Mouse (Mus musculus): ENCODE data around the gene Ccdc171.
"Not testable (repeated sequence)": the region's sequence is repeated elsewhere in the genome, so short reads cannot be mapped to it uniquely, and the experiment has no call there.

The Ccdc171 gene

DNA sequence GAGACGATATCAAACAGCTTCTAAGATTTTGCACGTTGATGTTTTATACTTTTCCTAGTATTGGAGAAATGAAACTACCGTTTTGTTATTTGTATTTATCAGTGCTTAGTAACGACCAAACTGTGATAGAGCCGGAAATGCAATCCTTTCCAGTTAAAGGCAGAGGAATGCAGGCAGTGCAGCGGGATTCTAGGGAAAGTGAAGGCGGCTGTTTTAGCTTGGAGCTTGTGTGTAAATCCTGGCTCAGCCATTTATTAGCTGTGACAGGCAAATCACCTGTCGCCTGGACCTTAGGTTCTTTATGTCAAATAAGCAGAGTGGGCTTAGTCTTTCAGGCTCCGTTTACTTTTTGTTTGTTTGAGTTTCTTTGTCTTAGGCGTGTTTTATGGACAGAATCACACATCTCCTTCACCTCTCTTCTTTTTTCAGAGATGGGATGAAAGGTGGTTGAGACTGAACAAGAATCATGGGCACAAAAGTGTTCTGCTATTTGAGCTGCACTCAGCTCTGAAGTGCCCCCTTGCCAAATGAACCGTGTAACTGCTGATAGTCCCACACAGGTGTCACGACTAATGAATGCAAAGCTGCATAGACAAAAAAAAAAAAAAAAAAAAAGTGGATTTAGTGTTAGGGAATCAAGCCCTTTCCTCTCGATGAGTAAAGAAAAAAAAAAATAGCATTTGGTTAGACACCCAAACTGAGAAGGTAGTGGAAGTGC, 1.1 kb downstream of the Ccdc171 start:
- peak; percentile 30 for DNase-seq

DNA sequence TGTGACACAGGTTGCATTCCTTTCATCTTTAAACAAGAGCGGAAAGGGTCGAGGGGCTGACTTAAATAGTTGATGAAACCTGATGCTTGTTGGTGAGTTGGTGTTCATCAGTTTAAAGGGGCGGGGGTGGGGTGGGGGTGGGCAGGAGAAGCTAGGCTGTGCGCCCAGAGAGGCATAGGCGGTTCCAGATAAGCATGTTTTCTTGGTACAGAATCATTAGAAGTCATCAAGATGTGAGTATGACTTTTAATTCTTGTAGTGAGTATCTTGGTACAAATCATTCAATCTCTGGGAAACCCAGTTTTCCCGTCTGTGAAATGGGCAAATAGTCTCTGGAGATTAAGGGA, 1.6 kb downstream of the Ccdc171 start:
- DNase-seq, result no peak

DNA sequence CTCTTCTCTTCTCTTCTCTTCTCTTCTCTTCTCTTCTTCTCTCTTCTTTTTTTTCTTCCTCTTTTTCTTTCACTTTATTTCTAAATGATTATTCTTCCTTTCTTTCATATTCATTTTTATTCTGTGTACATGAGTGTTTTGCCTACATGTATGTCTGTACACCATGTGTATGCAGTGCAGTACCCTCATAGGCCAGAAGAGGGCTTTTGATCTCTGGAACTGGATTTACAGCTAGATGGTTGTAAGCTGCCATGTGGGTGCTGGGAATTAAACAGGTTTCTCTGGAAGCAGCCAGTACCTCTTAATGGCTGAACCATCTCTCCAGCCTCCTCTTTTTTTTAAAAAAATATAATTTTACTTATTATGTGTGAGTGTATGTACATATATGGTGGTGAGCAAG, 2.6 kb downstream of the Ccdc171 start:
- peak; percentile 41 for DNase-seq

DNA sequence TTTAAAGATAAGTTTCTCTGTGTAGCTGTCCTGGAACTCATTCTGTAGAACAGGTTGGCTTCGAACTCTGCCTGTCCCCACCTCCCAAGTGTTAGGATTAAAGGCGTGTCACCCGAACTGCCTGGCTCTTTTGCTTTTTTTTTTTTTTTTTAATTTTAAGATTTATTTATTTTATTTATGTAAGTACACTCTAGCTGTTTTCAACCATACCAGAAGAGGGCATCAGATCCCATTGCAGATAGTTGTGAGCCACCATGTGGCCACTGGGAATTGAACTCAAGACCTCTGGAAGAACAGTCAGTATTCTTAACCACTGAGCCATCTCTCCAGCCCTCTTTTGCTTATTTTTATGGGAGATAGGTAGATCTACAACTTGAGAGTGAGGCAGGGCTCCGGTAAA, 4.7 kb downstream of the Ccdc171 start:
- DNase-seq, result not testable (repeated sequence)

DNA sequence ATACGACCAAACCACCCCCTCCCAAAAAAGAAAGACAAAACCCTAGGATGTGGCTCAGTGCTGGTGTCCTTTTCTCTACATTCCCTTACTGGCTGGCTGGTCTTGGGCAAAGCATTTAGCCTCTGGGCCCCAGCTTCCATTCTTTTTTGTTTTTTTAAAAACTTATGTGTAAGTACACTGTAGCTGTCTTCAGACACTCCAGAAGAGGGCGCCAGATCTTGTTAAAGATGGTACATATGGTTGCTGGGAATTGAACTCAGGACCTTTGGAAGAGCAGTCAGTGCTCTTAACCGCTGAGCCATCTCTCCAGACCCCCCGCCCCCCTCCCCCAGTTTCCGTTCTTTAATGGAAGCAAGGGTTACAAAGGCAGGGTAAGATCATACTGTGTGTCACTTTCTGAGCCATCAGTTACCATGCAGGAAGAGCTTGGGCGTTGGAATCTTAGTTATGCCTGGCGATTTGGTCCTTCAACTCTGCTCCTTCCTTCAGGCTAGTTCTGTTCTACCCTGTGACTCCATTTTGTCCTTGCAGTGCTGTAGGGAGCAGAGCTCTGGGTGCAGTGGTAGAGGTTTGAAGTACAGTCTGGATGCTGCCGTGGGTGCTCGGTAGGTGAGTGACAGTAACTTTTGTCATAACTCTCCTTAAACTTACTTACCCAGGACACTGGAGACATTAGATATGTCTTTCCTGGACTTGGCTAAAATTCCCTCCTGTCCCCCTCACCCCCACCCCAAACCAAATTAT, 8.0 kb downstream of the Ccdc171 start:
- DNase-seq, result no peak

DNA sequence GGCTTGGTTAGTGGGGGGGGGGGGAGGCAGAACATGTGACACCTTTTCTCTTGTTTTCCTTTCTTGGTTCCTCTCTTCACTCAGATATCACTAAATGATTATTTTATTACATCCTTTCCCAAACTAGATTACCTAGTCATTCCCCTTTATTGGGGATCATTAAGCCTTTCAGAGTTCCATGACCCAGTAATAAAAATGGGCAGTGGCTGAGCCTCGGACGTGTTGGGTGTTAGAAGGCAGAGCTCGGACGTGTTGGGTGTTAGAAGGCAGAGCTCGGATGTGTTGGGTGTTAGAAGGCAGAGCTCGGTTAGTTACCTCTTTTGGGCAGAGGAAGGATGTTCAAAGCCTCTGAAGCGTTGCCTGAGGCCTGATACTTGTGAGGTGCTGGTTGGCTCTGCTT, 8.7 kb downstream of the Ccdc171 start:
- no peak for DNase-seq

DNA sequence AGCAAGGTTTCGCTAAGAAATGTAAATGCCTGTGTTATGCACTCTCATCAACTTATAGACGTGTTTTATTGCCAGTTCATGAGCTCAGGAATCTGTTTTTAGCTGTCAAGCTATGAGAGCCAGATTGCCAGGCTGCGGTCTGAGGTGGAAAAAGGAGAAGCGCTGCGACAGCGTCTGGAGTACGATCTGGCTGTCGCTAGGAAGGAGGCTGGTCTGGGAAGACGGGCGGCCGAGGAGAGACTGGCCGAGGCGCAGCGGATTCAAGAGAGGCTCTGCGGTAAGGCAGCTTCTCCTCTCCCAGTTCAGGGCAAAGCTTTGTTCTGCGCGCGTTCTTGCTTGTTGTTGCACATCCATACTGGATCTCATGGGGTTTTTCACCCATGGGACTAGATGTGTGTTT, 24.2 kb downstream of the Ccdc171 start:
- DNase-seq, result no peak

DNA sequence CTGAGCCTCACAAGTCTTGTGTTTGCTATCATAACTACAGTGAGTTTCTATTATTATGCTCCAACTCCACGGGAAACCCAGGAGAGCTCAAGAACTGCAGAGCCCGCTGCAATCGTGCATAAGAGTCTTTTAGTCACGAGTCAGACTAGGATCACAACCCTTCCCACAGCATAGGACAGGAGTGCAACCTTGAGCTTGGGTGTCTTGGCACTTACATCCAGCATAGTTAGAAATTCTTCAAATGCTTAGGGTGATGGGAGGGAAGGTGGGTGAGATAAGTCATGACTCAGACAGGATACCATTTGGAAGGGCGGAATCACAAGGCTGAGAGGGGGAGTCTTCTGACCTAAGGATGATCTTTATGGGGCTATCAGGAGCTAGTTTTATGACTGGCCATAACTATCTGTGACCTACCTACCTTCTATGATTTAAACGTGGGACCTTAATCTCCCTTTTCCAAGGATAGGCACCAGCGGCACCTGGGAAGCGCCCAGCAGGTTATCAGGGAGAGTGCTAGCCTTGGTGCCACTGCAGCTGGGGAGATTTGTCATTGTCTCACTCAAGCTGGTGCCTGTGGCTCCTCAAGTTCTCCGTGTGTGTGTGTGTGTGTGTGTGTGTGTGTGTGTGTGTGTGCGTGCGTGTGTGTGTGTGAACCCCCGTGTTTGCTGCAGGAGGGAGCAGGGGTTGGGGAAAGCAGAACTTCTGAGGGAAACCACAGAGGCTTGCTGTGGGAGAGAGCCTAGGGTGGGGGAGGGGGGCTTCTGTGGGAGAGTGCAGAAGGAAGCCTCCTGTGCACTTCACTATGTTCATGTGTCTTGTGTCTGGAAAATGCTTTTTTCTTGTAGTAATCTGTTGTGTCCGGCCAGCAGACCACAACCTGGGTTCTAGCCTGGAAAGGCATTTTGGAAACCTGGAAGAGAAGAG, 42.1 kb downstream of the Ccdc171 start:
- peak; percentile 20 for DNase-seq

DNA sequence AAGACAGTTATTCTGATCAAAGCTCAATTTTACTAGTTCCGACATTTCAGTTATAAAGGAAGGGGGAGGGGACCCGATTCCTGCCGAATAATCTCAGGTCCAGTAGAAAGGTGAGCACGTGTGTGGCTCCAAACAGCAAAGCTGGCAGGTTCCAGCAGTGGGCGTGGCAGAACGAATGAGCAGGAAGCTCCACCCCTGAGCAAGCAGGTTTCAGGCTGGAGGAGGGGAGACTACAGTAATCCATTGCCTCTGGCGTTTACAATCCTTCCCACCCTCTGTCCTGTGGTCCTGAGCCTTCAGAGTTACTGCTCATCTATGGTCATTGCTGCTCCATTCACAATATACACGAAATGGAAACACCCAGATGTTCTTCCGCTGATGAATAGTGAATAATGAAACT, 42.8 kb downstream of the Ccdc171 start:
- peak; percentile 70 for DNase-seq

DNA sequence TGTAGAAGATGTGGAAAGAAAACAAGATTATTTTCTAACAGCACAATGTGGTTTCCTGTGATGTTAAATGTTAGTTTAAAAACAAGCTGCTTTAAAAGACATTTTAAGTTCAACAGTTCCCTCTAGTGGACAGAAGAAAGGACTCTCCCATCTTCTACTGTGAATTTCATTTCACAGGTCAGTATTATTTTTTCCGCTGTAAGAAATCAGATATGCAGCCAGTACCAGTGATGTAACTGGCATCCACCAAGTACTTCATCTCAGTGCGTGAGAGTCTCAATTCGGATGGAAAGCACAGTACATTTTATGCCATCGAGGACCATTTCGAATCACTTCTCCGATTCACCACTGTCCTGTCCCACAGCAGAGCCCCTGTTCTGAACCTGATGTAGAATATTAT, 45.2 kb downstream of the Ccdc171 start:
- no peak for DNase-seq

DNA sequence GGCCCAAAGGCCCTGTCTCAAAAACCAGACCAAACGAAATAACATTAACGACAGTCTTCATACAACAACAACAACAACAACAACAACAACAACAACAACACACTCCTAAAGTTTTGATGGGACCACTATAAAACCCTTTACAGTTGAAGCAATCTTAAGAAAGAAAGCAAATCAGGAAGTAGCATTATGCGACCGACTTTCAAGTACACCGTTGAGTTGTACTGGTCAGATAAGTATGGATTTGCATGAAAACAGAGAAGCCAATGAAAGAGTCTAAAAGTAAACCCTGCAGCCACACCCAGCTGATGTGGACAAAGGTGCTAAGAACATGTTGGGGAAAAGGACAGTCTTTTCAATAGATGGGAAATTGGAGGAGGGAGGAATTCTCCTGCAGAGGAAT, 45.7 kb downstream of the Ccdc171 start:
- DNase-seq, result no peak

DNA sequence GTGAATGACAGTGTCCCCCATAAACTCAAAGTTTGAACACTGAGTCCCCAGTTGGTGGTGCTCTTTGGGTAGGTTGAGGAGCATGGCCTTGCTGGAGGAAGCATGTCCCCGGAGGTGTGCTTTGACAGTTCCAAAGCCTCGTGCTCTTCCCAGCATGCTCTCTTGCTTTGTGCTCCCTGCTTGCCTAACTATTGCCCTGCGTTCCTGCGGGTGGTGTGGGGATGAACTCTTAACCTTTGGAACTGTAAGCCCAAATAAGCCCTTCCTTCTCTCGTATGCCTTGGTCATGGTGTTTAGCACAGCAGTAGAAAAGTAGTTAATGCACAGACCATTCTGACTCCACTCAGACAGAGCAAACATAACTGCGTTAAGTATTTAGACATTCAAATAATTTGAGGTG, 47.2 kb downstream of the Ccdc171 start:
- DNase-seq, result no peak

DNA sequence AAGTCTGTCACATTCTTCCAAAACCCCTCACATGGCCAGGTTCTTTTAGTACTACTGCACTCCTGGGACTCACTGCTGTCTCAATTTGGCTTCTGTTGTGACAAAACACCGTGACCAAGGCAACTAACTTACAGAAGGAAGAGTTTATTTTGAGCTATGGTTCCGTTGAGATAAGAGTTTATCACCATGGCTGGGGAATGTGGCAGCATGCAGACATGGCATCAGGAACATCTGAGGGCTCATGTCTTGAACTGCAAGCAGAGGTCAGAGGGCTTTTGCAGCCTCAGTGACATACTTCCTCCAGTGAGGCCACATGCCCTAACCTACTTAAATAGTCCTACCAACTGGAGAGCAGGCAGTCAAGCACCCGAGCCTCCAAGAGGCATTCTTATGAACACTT, 51.0 kb downstream of the Ccdc171 start:
- DNase-seq, result no peak

DNA sequence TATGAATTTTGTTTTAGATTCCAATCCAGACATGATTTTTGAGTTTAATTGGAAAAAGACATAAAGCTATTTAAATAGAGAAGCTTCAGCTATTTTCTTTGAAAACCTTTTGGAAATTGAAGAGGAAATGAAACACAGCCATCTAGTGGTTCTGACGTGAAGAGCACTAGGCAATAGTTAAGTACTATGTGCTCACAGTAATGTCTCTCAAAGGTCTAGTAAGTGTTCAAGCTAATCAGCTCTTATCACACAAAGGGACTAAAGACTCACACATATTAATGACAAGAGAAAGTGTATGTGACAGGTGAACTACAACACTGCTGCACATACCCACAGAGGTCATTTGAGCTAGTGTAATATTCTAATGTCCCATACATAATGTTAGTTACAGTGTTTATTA, 54.8 kb downstream of the Ccdc171 start:
- DNase-seq, result no peak

DNA sequence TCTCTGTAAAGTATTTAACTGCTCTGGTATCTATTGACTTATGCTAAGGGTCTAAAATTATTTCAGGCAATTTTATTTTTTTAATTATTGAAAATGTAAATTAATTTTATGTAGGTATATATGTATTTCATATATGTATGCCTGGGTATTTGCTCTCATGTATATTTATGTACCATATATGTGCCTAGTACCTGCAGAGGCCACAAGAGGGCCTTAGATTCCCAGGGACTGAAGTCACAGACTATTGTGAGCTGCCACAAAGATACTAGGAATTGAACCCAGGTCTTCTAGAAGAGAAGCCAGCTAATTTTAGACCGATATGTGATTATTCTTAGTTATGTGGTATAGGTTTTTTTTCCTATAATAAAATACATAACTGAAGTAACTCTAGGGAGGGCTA, 62.2 kb downstream of the Ccdc171 start:
- no peak for DNase-seq

DNA sequence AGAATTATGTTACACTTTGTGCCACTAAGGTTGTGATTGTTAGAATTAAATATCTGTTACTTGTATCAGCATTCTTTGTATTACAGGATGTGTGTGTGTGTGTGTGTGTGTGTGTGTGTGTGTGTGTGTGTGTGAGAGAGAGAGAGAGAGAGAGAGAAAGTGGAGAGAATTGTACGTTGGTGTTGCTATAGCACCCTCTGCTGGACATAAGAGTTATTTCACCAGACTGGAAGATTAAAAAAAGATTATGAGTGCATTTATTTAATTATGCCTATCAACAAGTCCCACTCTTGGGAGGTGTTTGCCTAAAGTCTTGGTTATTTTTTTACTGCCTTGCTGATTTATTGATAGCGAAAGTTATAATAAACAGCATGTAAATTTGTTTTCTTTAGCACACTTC, 71.1 kb downstream of the Ccdc171 start:
- no peak for DNase-seq

DNA sequence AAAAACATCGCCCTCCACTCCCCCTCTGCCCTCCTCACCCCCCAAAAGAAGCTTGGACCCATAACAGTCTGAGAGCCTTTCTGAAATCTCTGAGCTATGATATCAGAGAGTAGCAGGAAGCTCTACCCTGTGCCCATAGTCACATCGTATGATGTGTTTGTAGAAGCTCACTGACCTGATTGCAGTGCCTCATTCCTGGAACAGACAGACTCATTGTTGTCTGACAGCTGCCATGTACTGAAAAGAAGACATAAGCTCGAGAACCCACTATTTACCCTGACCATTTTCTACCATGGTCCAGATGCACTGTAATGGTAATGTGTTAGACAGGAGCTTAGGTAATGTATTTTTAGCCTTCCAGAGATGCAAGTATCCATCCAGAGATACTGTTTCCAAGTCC, 85.8 kb downstream of the Ccdc171 start:
- DNase-seq, result no peak

DNA sequence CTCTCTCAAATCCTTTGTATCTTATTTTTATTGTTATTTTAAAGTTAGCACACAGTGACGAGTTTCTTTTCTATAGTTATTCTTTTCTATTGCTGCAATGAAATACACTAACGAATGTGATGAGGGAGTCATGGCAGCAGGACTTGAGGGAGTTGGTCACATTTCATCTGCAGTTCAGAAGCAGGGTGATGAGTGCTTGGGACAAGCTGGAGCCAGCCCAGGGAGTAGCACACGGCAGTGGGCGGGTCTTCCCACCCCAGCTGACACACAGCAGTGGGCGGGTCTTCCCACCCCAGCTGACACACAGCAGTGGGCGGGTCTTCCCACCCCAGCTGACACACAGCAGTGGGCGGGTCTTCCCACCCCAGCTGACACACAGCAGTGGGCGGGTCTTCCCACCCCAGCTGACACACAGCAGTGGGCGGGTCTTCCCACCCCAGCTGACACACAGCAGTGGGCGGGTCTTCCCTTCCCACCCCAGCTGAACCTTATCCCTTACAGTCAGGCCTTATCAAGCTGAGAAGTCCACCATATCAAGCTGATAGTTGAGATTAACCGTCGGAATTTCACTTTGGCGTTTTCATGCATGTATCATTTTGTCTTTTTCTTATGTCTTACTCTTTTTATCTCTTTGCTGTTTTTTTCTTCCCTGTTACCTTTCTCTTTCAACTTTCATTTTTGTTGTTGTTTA, 97.8 kb downstream of the Ccdc171 start:
- DNase-seq, result not testable (repeated sequence)

DNA sequence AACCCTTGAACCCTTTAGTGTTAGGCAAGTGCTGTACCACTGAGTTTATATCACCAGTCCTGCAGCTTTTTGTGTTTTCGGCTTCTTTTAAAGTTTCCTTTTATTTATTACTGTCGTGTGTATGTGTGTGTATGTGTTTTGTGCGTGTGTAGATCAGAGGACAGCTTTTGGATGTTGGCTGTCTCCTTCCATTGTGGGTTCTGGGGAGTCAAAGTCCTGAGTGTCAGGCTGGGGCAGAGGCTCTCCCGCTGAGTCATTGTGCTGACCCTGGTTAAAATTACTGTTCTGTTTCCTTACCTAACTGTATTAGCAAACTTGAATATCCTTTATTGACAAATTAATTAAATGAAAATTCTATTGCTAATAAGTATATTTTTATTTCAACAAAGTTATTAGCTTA, 98.4 kb downstream of the Ccdc171 start:
- DNase-seq, result no peak

DNA sequence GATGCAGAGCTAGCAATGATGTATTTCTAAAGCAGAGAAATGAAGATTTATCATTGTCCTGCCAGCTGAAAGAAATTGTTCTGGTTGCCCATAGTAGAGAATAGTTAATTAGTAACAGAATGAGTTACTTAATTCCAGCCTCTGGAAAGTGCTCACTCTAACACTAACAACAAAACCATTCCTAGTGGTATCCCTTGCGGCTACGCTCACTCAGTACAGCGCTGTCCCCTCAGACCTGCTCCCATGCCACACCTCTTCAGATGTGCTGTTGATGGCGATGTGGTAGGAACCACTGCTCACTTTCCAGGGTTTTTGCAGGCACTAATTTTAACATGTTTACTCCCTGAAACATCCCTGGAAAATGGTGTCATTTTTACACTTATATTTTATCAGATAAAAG, 126.1 kb downstream of the Ccdc171 start:
- no peak for DNase-seq

DNA sequence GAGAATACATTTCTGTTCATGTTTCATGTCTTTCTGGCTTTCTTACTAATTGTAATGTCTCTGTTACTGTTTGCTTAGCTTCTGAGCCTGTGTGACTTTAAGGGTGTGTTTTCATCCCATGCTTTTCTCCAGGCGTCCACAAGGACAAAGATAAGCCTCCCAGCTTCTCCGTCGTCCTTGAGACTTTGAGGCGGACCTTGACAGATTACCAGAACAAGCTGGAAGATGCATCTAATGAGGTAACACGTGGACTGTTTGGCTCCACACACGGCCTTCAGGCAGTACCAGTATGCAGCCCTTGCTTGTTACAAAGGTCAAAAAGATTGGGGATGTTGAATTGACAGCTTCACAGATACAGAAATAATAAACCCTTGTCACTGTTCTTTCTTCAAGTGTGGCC, 130.1 kb downstream of the Ccdc171 start:
- no peak for DNase-seq

DNA sequence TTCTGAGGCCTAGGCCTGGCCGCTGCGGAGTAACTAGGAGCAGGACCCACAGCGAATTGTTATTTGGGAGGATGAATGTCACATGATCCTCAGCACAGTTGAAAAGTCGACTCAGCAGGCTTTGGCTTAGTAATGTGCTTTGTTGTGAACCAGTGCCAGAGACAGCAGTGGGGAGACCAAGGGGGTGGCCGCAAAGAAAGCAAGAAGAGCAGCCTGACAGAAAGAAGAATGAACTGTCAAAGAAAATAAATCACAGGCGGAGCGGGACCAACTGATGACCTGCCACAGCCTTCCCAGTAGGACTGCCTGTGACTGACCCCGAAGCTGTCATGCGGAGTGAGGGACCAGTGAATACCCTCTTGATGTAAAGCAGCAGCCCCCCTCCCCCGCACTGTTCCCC, 131.2 kb downstream of the Ccdc171 start:
- DNase-seq, result peak; percentile 33

DNA sequence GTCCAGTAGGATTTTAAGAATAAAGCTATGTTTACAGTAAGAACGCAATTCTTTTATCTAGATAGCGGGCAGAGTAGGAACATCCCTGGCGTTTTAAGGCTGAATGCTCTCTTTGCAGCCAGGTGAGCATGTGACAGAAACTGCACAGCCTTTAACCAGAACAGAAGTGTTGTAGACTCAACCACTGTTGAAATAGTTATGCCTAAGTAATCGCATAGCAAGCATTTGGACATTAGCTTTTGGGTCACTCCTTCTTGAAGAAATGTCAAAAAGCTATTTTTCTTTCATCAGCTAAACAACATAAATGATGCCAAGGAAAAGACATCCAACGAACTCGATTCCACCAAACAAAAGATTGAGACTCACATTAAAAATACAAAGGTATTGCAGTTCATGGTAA, 131.7 kb downstream of the Ccdc171 start:
- no peak for DNase-seq

Data from kidney, postnatal 10 days (tissue).